Mouse (Mus musculus) heart, postnatal 14 days (tissue): ENCODE data around the gene Plp1. TPM values are rescaled to one million over a fixed set of nuclear protein-coding genes. Genes with fewer than 3 reads are reported as not detected.

Experiments used
- DNase-seq, 2 experiments: peaks; one replicate each; pipeline ENCODE4 v3.0.0; 2021 to 2022
- intact Hi-C: fragments of 180-260 bp; cut with DNase I; formaldehyde crosslinking; loops from one replicate; pipeline ENCODE4 v1.15.1; 2025
- long read RNA-seq, 2 experiments: library from polyadenylated mRNA; stranded (forward); transcript quantifications; one replicate each; pipeline ENCODE4 v2.0.0; 2021
- total RNA-seq, 2 experiments: library from RNA; stranded (reverse); gene quantifications; 2 replicates each; pipeline ENCODE4 v1.2.3; 2021

Gene Plp1
- total RNA-seq, result 1 to 10 TPM; 3.4 to 4.4 TPM
- long read RNA-seq, experiment 1, partial matches to known transcripts, result 0 of 1 reads
- long read RNA-seq, experiment 1, other reads (novel, unspliced or antisense), result 0 of 1 reads
- long read RNA-seq, experiment 2, partial matches to known transcripts, result 0 of 1 reads
- long read RNA-seq, experiment 2, other reads (novel, unspliced or antisense), result 0 of 1 reads

DNA sequence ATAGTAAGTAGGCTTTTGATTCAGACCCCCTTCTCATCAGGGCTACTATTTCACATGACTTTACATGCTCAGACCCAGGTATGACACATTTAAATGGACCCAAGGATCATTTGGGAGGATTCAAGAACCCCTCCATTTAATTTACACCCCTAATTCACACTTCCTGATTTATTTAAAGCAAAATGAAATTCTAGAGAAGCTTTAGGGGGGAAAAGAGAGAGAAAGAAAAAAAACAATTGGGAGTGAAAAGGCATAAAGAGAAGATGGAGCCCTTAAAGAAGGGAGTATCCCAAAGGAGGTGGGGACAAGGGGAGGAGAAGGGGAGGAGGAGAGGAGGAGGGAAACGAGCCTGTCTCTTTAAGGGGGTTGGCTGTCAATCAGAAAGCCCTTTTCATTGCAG, at the start of gene Plp1:
Gene Plp1 (plus strand): TSS at position 301 of the 400 bp plus-strand sequence.
- no peak for DNase-seq
- intact Hi-C loops, result loop anchor here (5.0 kb wide), 1 partner anchor 80 kb away; the partner anchor contains the start of gene Morf4l2

DNA sequence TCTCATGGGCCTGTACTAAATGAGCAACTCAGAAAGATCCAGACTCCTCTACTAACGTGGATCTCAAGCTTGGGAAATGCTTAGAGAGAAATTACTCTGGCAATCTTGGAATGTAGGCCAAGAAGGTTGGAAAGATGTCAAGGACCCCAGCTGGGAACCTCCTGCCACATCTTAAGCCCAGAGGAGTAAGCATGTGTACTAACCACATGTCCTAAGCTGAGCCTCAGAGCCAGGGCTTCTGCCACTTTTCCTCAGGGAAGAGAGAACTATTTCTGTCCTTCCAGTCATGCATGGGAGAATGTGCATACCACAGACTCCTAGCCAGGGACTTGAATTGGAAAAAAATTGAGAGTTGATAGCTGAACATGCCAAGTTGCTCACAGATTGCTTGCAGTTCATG, 49.4 kb upstream of the Plp1 start:
- DNase-seq, result peak; percentile 12 to 36
- intact Hi-C loops, result no loop called here

DNA sequence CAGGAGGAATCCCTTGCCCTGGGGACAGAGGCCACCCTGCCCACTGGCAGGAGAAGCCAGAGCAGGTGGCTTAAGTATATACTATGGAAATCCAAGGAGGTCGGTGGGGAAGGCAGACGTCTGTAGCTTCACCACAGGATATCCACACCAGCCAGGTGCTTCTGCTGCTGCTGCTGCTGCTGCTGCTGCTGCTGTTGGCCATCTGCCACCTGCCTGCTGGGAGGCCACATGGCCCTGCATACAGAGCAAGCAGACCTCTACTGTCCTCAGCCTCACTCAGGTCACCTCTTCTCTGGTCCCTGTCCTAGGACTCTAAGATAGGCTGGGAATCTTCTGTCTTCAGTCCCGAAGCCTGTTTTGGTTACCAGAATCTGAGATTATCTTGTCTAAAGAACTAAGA, 44.4 kb upstream of the Plp1 start:
- intact Hi-C loops, result no loop called here
- DNase-seq, result no peak

DNA sequence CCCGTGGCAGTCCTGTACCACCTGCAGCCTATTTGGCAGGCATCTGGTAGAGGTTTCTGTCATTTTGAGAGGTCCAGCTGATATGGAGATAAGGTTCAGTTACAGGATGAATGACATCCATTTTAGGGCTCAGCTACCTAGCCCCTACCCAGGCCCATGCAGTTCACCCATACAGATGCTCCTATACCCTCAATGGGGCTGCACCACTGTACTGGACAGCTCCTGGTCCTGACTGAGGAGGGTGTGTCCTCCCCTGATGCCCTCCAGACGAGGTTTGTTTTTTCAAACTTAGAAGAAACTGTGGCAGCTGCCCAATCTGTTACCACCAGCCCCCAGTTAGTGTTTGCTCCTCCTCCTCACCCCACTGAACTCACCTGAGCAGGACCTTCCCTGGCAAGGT, 43.2 kb upstream of the Plp1 start:
- intact Hi-C loops, result no loop called here

DNA sequence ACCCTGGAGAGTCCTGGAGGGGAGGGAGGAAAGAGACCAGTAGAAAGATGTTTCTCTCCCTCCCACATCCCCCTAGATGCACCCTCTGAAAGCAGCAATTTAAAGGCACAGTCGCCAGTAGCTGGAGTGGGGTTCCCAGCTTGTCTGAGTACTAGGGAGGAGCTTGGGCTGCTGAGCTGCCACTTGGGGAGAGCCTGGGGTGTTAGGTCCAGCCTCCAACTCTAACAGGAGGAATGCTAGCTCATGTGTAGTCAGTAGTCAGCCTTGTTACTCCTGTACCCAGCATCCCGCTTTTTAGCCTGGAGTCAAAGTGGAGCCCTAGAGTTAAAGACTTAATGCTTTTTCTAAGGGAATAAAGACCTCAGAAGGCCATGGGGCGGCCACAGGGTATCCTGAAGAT, 42.4 kb upstream of the Plp1 start, which contains the start of gene Glra4:
Gene Glra4 (minus strand): TSS at position 101 of the 400 bp plus-strand sequence.
- DNase-seq, result no peak
- intact Hi-C loops, result no loop called here

More for the DNA sequence above, 43.2 kb upstream of the Plp1 start:
- DNase-seq, result no peak

DNA sequence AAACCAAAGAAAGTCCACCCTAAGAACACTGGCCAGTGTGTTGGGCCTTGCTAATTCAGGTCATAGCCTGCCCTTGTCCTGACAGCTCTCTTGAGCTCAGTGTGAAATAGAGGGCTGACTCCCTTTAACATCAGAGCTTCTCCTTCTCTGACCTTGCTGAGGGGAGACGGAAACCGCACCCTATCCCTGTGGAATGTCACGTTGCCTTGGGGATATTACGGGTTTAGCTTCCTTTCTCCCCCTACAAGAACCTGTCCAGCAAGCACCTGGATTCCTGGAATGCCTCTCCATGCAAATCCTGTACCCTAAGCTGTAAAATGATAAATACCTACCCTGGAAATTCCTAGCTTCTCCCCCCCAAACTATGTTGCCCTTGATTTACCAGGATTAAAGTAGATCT, 33.0 kb upstream of the Plp1 start:
- no peak for DNase-seq
- intact Hi-C loops, result no loop called here

DNA sequence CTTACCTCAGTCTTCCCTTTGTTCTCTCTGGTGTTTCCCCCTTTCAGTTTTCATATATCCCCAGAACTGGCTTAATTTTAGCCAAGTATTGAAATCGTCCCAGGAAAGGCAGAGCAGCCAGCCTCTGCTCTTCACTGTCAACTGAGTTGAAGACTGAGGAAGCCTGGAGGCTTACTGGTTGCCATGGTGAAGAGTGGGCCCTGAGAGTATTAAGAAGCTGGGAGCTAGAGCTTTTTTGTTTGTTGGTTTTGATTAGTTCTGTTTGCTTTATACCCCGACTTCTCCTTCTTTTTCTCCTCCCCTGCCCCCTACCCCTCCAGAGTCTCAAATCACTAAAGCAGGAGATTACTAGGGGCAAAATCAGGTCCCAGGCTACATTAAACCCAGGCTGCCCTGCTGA, 25.2 kb upstream of the Plp1 start:
- no peak for DNase-seq
- intact Hi-C loops, result no loop called here

DNA sequence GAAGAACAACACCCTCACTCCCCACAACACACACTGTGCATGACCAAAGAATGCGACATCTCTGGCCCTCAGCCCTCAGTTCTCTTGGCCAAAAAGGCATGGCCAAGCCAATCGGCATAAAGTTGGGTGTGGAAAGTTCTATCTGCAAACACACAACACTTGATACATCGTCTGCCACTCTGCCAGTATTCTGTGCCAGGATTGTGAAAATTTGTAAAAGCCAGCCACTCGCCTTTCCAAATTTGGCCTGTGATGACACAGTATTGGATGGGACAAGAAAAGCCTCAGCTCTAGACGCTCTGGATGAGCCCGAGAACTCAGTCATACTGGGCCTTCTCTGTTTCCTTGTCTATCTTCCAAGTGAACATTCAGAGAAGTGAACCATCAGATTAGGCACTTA, 2.7 kb upstream of the Plp1 start:
- DNase-seq, result peak; percentile 8 to 12

DNA sequence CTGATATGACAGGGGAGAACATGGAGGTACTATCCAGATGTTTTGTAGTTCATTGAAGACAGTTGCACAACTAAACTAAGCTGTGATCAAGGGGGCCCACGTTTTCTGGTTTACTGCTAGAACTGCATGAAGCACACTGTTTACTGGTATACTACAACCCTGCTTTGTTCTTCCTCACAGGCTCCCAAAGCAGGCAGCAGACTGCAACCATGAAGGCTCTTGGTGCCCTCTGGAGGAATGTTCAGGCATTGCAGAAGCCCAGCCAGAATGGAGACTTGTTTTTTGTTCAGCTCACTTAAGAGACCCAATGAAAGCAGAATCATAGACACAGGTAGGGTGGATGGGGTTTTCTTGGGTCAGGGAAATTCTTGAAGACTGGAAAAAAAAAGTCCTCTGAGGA, 2.2 kb upstream of the Plp1 start:
- intact Hi-C loops, result loop anchor here (1.0 to 5.0 kb wide), 2 partner anchors 59 to 78 kb away; partner anchors contain the start of gene Morf4l2
- peak; percentile 63 to 77 for DNase-seq

More for the DNA sequence above, 2.7 kb upstream of the Plp1 start:
- intact Hi-C loops, result loop anchor here (1.0 to 10.0 kb wide), 3 partner anchors 58 to 195 kb away; partner anchors contain the start of gene Morf4l2

DNA sequence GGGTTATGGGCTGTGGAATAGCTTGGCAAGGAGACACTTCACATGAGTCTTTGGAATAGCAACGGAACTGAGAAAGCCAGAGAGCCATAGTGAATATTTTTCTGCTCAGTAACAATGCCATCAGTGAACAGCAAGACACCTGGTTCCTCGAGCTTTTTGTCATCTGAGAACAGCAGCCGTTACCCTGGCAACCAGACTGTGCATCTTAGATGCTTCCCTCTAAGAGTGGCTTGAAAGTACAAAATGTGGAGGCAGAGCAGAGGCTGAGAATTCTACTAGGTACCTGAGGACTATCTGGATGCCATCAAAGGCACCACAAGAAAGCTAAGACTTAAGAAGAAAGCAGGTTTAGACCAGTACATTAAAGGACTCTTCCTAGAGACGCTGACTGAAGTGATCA, 2.5 kb downstream of the Plp1 start:
- intact Hi-C loops, result no loop called here
- no peak for DNase-seq

DNA sequence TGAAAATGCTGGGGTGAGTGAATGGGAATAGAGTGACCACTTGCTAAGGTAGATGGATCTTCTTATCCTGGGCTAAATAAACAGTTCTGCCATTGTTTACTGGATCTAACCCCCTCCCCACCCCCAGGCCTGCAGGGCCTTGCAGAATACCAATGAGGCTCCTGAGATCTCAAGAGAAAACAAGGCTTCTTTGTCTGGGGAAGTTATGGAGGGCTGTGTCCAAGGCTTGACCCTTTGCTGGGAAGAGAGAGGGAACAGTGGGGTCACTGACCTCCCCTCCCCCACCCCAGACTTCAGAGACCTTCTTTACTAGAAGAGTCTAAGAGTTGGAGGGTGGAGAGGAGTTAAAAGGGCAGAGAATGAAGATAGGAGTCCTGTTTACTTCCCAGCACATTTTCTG, 6.1 kb downstream of the Plp1 start:
- intact Hi-C loops, result no loop called here
- DNase-seq, result no peak

DNA sequence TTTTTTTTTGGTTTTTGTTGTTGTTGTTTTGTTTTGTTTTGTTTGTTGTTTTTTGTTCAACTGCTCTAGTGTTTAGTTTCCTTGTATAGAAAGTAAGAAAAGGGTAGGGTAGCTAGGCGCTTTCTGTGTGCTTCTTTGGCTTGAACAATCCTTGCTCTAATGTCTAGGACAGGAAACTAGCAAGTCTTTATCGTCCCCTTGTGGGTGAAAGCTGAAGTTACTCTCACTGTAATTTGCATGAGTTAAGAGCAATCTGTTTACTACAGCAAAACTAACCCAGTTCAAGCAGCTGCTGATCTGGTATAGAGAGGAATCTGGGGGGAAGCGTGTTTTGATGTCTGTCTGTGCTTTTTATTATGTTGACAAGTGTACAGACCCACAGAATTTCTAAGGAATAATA, 27.8 kb downstream of the Plp1 start:
- DNase-seq, result no peak
- intact Hi-C loops, result no loop called here

DNA sequence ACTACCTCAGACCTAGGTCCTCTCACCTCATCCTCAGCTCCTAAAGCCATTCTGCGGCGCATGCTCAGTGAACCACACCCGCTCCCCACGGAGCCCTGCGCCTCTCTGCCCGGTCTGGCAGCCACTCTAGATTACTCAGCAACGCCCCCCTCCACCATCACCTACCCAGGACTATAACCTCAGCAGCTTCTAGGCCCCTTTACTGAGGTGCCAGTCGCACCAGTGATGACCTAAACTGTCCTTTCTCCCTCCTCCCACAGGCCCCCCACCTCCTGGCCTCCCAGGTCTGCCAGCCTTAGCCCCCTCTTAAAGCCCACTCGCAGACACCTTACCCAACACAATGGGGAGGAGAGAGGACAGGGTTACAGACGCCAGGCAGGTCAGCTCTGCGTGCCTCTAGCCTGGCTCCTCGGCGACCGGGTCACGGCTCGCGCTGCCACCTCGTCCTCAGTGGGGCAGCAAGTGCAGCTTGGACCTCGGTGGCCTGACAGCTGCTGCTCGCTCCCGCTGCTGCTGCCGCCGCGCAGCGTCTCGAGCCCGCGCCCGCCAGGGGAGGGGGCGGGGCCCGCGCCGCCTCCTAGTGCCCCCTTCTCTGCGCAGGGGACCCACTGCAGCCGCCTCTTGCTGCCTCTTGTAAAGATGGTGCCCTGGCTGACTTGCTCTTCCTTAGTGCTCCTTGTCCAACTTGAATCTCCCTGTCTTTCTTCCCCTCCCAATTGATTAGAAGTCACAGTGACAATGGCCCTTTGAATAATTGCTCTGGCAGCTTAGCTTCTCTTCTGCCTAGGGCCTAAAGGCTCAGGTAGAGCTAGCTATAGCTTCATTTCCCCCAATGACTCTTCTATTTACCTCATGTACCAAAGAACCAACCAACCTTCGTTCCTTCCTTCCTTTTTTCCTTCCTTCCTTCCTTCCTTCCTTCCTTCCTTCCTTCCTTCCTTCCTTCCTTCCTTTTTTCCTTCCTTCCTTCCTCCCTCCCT, 45.9 kb downstream of the Plp1 start, which contains the start of gene Rab9b:
Gene Rab9b (minus strand): TSS at position 695 of the 980 bp plus-strand sequence.
- intact Hi-C loops, result no loop called here
- DNase-seq, result peak in 1 of 2 experiments; percentile 3

Other genes starting within 250 kb of the Plp1 start
- gene Tceal3, start 231.8 kb upstream of the Plp1 start, total RNA-seq, result under 1 TPM; 0.37 to 0.81 TPM
- gene Tceal1, start 114.7 kb upstream of the Plp1 start, total RNA-seq, result 1 to 10 TPM; 3.9 to 4.4 TPM
- gene Morf4l2, start 79.0 kb upstream of the Plp1 start, total RNA-seq, result 100 to 1,000 TPM in 1 of 2 experiments, 10 to 100 TPM in 1; 98.8 to 113 TPM
- gene Glra4, start 42.5 kb upstream of the Plp1 start, total RNA-seq, result not detected
- gene Rab9b, start 46.1 kb downstream of the Plp1 start, total RNA-seq, result under 1 TPM in 1 of 2 experiments, not detected in 1; 0.15 TPM
- not detected for gene H2bfm, start 104.7 kb downstream of the Plp1 start, total RNA-seq
- 1 to 10 TPM; 1.6 to 3.2 TPM for gene Tmsb15b2, start 152.8 kb downstream of the Plp1 start, total RNA-seq
- under 1 TPM; 0.48 to 0.49 TPM for gene Tmsb15l, start 154.2 kb downstream of the Plp1 start, total RNA-seq
- under 1 TPM in 1 of 2 experiments, not detected in 1; 0.93 TPM for gene Tmsb15b1, start 154.2 kb downstream of the Plp1 start, total RNA-seq
- gene Zcchc18, start 170.5 kb downstream of the Plp1 start, total RNA-seq, result under 1 TPM in 1 of 2 experiments, not detected in 1; 0.10 TPM
- gene Slc25a53, start 215.6 kb downstream of the Plp1 start, total RNA-seq, result 1 to 10 TPM; 4.2 to 5.0 TPM
- gene Fam199x, start 226.9 kb downstream of the Plp1 start, total RNA-seq, result 1 to 10 TPM; 4.4 to 4.9 TPM